ENCODE assay signal across 13 mouse cellular contexts in the genomic region with DNA sequence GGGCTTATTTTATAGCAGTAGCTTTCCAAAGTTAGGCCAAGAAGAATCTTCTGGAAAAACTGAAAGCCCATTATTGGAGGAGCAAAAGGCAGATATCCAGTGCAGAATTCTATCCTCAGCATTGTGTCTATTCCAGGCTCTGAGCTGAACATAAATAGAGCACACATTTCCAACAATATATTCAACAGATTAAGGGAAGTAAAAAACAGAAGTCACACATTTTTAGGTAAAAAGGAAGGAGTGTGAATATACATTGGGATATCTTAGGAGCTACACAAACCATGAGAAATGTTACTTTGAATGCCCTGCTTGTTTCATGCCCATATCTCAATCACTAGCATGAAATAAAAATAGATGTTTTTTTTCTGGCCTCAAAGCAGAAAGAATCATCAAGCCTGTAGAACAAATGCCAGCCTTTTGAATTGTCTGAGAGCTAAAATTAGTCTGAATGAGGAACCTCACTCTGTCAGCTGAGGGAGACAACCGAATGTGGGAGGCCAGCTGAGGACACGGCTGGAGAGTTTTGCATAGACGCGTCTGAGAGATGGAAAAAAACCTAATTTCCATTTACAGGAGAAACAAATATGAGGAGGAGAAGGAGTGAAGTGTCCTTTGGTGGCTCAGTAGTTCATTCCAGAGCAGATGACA. TPM values are rescaled to one million over a fixed set of nuclear protein-coding genes. Genes with fewer than 3 reads are reported as not detected.
DNase-seq lines count a peak whose midpoint lies in the region; ATAC-seq and TF ChIP-seq lines count a peak whose summit lies in the region.
"Had no signal": no experiment of that assay in that cellular context is flagged by ENCODE, and none has a peak within 500 bp of the region (broad histone marks: within the 10 kb centered on the region; RNA-seq: fewer than 3 reads in every experiment).

No protein-coding gene starts in this region.

- peak; percentile 49 for DNase-seq in layer of hippocampus, adult 11-12 months (ENCODE audit: low spot score)
- DNase-seq in layer of hippocampus, postnatal 25 days (ENCODE audit: extremely low spot score in 1 of 2, low spot score in 1 of 2) = no peak
- peak; percentile 24 for DNase-seq in heart, postnatal 4 days
- DNase-seq in testis, postnatal 14 days (ENCODE audit: low spot score) = no peak
- DNase-seq in cerebellum, adult 11-12 months = no peak
- DNase-seq in urinary bladder, postnatal 25 days (ENCODE audit: low spot score) = no peak
- DNase-seq: thymus, postnatal 36 days had no signal

- no peak for TF ChIP-seq CTCF in bone marrow macrophage, adult 2 months (IDR thresholded peaks at IDR 0.05; ENCODE audit: low read depth, low read length)

- H3K4me1 ChIP-seq in bone marrow macrophage, adult 2 months (ENCODE audit: control insufficient read depth, insufficient read depth, low read length) = peaks cover 57% of the 10 kb centered on the region
- H3K4me1 ChIP-seq: embryonic facial prominence, embryonic 10.5 days; limb, embryonic 13.5 days; lung, embryonic 15.5 days had no signal

- H3K27ac ChIP-seq in bone marrow macrophage, adult 2 months (ENCODE audit: insufficient read depth, low read depth, low read length) = peak overlapping the region; percentile 97
- H3K27ac ChIP-seq: embryonic facial prominence, embryonic 10.5 days; kidney, postnatal 0 days; limb, embryonic 13.5 days; lung, embryonic 15.5 days had no signal

- no peak overlapping the region; the same call in 1 of the 2 replicates for H3K4me3 ChIP-seq in bone marrow macrophage, adult 2 months (ENCODE audit: insufficient read depth, low read length)
- H3K4me3 ChIP-seq: embryonic facial prominence, embryonic 10.5 days; limb, embryonic 13.5 days; lung, embryonic 15.5 days had no signal

- peak; percentile 65 for ATAC-seq in megakaryocyte progenitor cell, adult 5-6 weeks (replicated peaks; ENCODE audit: poor library complexity)

- TF ChIP-seq POLR2A in bone marrow macrophage, adult 2 months (IDR thresholded peaks at IDR 0.05; ENCODE audit: borderline replicate concordance, low read depth, low read length) = no peak

RNA-seq across cellular contexts. Expression of gene Hpf1, which starts 22.6 kb away (rescaled TPM):
- 10 to 100 TPM; 46.2 to 47.6 TPM for total RNA-seq in layer of hippocampus, postnatal 25 days (2021)
- polyA plus RNA-seq in bone marrow macrophage, adult 2 months (2012; ENCODE audit: insufficient read depth, insufficient read length, missing spikeins) = 54.3 and 72.2 TPM in 2 replicates
- 10 to 100 TPM; 32.2 to 32.3 TPM for total RNA-seq in heart, postnatal 4 days (2021)
- 171 and 186 TPM in 2 replicates for total RNA-seq in megakaryocyte progenitor cell, adult 5-6 weeks (2015)
- 124 and 138 TPM in 2 replicates for total RNA-seq in megakaryocyte progenitor cell, adult 5-6 weeks (2017)

Comparison
In these comparisons a context has a peak if more than half of its experiments do, and no peak if none do; other contexts are left out.
1. DNase-seq: peak in layer of hippocampus, adult 11-12 months (single experiment) and heart, postnatal 4 days (single experiment); none in layer of hippocampus, postnatal 25 days (0 of 2), testis, postnatal 14 days (single experiment), cerebellum, adult 11-12 months (single experiment) and urinary bladder, postnatal 25 days (single experiment).